Mouse (Mus musculus) neural tube, embryonic 14.5 days (tissue): ENCODE measurements at regions not wholly inside any gene's neighbourhood (a gene's known extent, or its start where the extent isn't known, plus 50 kb on each side); places are given as distances from the start of the nearest gene placed in this dataset. TPM values are rescaled to one million over a fixed set of nuclear protein-coding genes. Genes with fewer than 3 reads are reported as not detected.

Source experiments
- ATAC-seq: fragments of 200-750 bp; cut with Nextera tagmentation; 2 replicates; pipeline ENCODE4 v1.8.0; 2017; ENCODE audit warnings: low read depth, mild to moderate bottlenecking, moderate TSS enrichment, moderate library complexity
- H3K27ac ChIP-seq: fragments of 300-500 bp; sonication (generic); 2 replicates; pipeline ENCODE4 v1.5.1; 2014; ENCODE audit warnings: low read depth, mild to moderate bottlenecking, control low read depth, low read length, moderate library complexity, mixed read lengths
- H3K27me3 ChIP-seq: fragments of 300-500 bp; sonication (generic); 2 replicates; pipeline ENCODE4 v1.6.1; 2014; ENCODE audit warnings: low read length; ENCODE audit not compliant: control insufficient read depth, insufficient read depth
- H3K36me3 ChIP-seq: fragments of 300-500 bp; sonication (generic); 2 replicates; pipeline ENCODE4 v1.6.1; 2014; ENCODE audit warnings: low read length, mixed read lengths; ENCODE audit not compliant: control insufficient read depth, insufficient read depth
- H3K4me1 ChIP-seq: fragments of 300-500 bp; sonication (generic); 2 replicates; pipeline ENCODE4 v1.6.1; 2014; ENCODE audit warnings: low read length; ENCODE audit not compliant: control insufficient read depth, insufficient read depth
- H3K4me2 ChIP-seq: fragments of 300-500 bp; sonication (generic); 2 replicates; pipeline ENCODE4 v1.6.1; 2014; ENCODE audit warnings: mild to moderate bottlenecking, low read depth, low read length, control low read depth
- H3K4me3 ChIP-seq: fragments of 300-500 bp; sonication (generic); 2 replicates; pipeline ENCODE4 v1.5.1; 2014; ENCODE audit warnings: low read depth, low read length, control low read depth, mixed read lengths
- H3K9ac ChIP-seq: fragments of 300-500 bp; sonication (generic); replicated peaks from 2 replicates; pipeline ENCODE4 v1.6.1; 2014; ENCODE audit warnings: low read depth, mild to moderate bottlenecking, control low read depth, low read length, mixed read lengths
- H3K9me3 ChIP-seq: fragments of 300-500 bp; sonication (generic); 2 replicates; pipeline ENCODE4 v1.6.1; 2016; ENCODE audit warnings: low read length; ENCODE audit not compliant: control insufficient read depth
- WGBS: fragments of 180-500 bp; shearing (Covaris S2); extraction: QIAGEN DNeasy Blood & Tissue Kit; methylation state at CpG from one replicate; pipeline ENCODE4 v1.1.7; 2014; 5-methylcytosine and 5-hydroxymethylcytosine counted together
- microRNA-seq: library from miRNA; unstranded; fragments of <30 nt; microRNA quantifications from one replicate; pipeline ENCODE4, GENCODE M21; 2016

DNA sequence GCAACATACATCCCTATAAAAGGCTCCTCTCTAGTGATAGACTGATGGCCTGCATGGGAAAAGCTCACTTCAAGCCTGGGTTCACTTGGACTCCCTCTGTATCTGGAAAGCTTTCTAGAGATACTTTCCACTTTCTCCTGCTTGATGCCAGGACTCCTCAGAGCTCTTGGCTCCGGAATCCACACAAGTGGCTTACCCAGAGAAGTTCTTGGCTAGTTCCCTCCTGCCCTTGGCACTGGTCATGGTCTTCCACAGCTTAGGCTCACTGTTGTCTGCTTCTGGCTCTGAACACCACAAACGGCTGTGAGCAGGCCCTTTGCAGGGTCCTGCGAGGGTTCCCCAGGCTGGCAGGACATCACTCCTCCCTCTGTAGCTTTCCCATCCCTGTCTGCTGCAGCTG, 54.1 kb upstream of the Adgra1 start:
- no peaks in the 10 kb centered on the region for H3K27me3 ChIP-seq
- no peak overlapping the region for H3K4me2 ChIP-seq
- no peak overlapping the region for H3K27ac ChIP-seq
- no peaks in the 10 kb centered on the region for H3K36me3 ChIP-seq
- no peaks in the 10 kb centered on the region for H3K9me3 ChIP-seq
- WGBS = 87% methylated on average over 3 of the region's 3 CpGs
- no peaks in the 10 kb centered on the region for H3K4me1 ChIP-seq
- H3K4me3 ChIP-seq = no peak overlapping the region
- no peak for ATAC-seq
- no peak overlapping the region for H3K9ac ChIP-seq

DNA sequence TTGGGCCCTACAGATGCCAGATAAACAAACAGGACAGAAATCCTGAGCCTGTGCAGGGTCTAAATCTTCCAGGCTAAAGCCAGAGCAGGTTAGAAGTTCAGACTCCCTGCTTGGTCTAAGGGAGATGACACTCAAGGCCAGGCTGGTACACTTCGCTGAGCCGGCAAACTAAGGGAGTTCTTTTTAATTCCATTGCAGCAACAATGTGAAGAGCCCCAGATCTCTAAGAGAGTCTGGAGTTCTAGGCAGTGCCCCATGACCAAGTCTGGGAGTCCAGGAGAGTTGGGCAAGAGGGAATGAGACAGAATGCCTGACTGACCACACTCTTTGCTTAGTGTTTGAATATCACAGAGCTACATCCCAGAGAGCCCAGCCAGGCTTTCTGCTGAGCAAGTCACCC, 52.5 kb upstream of the Adgra1 start:
- H3K9me3 ChIP-seq = no peaks in the 10 kb centered on the region
- H3K4me3 ChIP-seq = no peak overlapping the region
- no peak overlapping the region for H3K27ac ChIP-seq
- H3K4me1 ChIP-seq = no peaks in the 10 kb centered on the region
- WGBS = 94% methylated on average over 2 of the region's 2 CpGs
- ATAC-seq = no peak
- no peak overlapping the region for H3K4me2 ChIP-seq
- no peaks in the 10 kb centered on the region for H3K27me3 ChIP-seq
- no peaks in the 10 kb centered on the region for H3K36me3 ChIP-seq
- no peak overlapping the region for H3K9ac ChIP-seq

Small RNA genes lying in the stretch of these regions (microRNA-seq; reads per million reads assigned to microRNA genes)
- not detected for gene Mir6401
